Mouse (Mus musculus): ENCODE data around the gene Alkbh6.

- no peak for TF ChIP-seq CTCF (IDR thresholded peaks at IDR 0.05; ENCODE audit: low read depth, low read length)
- no peak for TF ChIP-seq POLR2AphosphoS5 (IDR thresholded peaks at IDR 0.05; ENCODE audit: insufficient replicate concordance, low read depth, low read length)
- no peak for TF ChIP-seq GATA1 (IDR thresholded peaks at IDR 0.05; ENCODE audit: borderline replicate concordance, low read length)
- no peak for TF ChIP-seq TAL1 (conservative IDR thresholded peaks at IDR 0.05; ENCODE audit: low read depth, low read length)
- TF ChIP-seq GATA2 (IDR thresholded peaks at IDR 0.05; ENCODE audit: borderline replicate concordance, low read depth, low read length): no peak
These were observed 42.6 kb upstream of the Alkbh6 start for GRCm38 (mm10) chr7:30265935-30266334.
